Mouse (Mus musculus) heart, adult 2 months (tissue): ENCODE results near the gene Gm49395. TPM values are rescaled to one million over a fixed set of nuclear protein-coding genes. Genes with fewer than 3 reads are reported as not detected.

Source experiments
- DNase-seq, 2 experiments: peaks; one replicate each; pipeline ENCODE4 v3.0.0; 2021
- H3K27ac ChIP-seq: fragments of 200-600 bp; 2 replicates; pipeline ENCODE4 v1.8.1; 2022
- H3K27me3 ChIP-seq: fragments of 200-500 bp; 2 replicates; pipeline ENCODE4 v1.6.1; 2012; ENCODE audit warnings: mild to moderate bottlenecking, low read length, inconsistent platforms, mixed read lengths; ENCODE audit not compliant: control insufficient read depth, insufficient read depth
- H3K36me3 ChIP-seq: fragments of 200-500 bp; 2 replicates; pipeline ENCODE4 v1.6.1; 2012; ENCODE audit warnings: low read length, inconsistent platforms; ENCODE audit not compliant: control insufficient read depth, insufficient read depth
- H3K4me1 ChIP-seq: fragments of 200-500 bp; 2 replicates; pipeline ENCODE4 v1.6.1; 2011; ENCODE audit warnings: low read length; ENCODE audit not compliant: control insufficient read depth, insufficient read depth
- H3K4me3 ChIP-seq: fragments of 200-600 bp; 2 replicates; pipeline ENCODE4 v1.8.1; 2022
- H3K79me2 ChIP-seq: fragments of 200-500 bp; replicated peaks from 2 replicates; pipeline ENCODE4 v1.6.1; 2012; ENCODE audit warnings: mild to moderate bottlenecking, inconsistent platforms, low read length, moderate library complexity, mixed read lengths; ENCODE audit not compliant: control insufficient read depth, insufficient read depth
- H3K9ac ChIP-seq: fragments of 200-500 bp; 2 replicates; pipeline ENCODE4 v1.6.1; 2012; ENCODE audit warnings: low read depth, mild to moderate bottlenecking, control low read depth, inconsistent platforms, low read length, mixed read lengths
- CTCF ChIP-seq: fragments of 200-600 bp; IDR thresholded peaks from 2 replicates; pipeline ENCODE4 v1.8.1; 2022; ENCODE audit warnings: antibody characterized with exemption, mild to moderate bottlenecking, moderate library complexity
- EP300 ChIP-seq: fragments of 200-500 bp; IDR thresholded peaks from 2 replicates; pipeline ENCODE4 v1.6.1; 2011; ENCODE audit warnings: low read depth, low read length, control low read depth; ENCODE audit not compliant: insufficient read depth
- POLR2A ChIP-seq: fragments of 200-500 bp; IDR thresholded peaks from 2 replicates; pipeline ENCODE4 v1.6.1; 2011; ENCODE audit warnings: mild to moderate bottlenecking, low read depth, low read length, control low read depth; ENCODE audit not compliant: insufficient read depth
- WGBS: fragments of 180-500 bp; shearing (Covaris S2); methylation state at CpG from one replicate; pipeline ENCODE4 v1.1.7; 2018; 5-methylcytosine and 5-hydroxymethylcytosine counted together
- intact Hi-C: fragments of 180-260 bp; cut with DNase I; formaldehyde crosslinking; loops from one replicate; pipeline ENCODE4 v1.15.1; 2025
- polyA plus RNA-seq: library from polyadenylated mRNA; depleted of rRNA; stranded (reverse); fragments of >200 nt; gene quantifications from 2 replicates; pipeline ENCODE4 v1.2.3, GENCODE M21; 2012
- total RNA-seq, 2 experiments: library from RNA; stranded (reverse); gene quantifications; 2 replicates each; pipeline ENCODE4 v1.2.3; 2021

Gm49395 gene
- total and polyA plus RNA-seq, 3 experiments = 2.4 to 10.5 (median 7.8) TPM

DNA sequence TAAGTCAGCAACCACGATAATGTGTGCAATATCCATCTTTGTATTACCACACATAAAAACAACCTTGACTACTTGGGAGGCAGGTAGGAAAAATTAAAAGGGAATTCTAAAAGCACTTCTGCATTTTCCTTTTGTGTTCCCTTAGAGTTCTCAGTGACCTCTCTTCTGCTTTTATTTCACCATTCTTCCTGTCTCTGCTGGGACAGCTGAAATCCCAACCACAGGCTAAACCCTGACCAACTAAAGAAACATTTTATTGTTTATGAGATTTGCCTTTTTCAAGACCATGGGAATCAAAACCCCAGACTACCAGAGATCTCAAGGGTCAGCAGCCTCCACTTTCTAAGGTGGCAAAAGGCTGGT lies 33.8 kb downstream of the Gm49395 start:
- Histone ChIP-seq H3K27me3 (no peaks in the 10 kb centered on the region), H3K36me3 (peaks cover 12% of the 10 kb centered on the region), H3K27ac (no peak overlapping the region), H3K79me2 (peaks cover 4% of the 10 kb centered on the region; the same call in 1 of the 2 replicates), H3K4me3 (no peak overlapping the region), H3K4me1 (peaks cover 1% of the 10 kb centered on the region), H3K9ac (no peak overlapping the region)
- TF ChIP-seq CTCF (no peak), EP300 (no peak), POLR2A (no peak)
- no peak for DNase-seq
- WGBS = 92% methylated on average over 1 of the region's 1 CpGs
- intact Hi-C loops = no loop called here

DNA sequence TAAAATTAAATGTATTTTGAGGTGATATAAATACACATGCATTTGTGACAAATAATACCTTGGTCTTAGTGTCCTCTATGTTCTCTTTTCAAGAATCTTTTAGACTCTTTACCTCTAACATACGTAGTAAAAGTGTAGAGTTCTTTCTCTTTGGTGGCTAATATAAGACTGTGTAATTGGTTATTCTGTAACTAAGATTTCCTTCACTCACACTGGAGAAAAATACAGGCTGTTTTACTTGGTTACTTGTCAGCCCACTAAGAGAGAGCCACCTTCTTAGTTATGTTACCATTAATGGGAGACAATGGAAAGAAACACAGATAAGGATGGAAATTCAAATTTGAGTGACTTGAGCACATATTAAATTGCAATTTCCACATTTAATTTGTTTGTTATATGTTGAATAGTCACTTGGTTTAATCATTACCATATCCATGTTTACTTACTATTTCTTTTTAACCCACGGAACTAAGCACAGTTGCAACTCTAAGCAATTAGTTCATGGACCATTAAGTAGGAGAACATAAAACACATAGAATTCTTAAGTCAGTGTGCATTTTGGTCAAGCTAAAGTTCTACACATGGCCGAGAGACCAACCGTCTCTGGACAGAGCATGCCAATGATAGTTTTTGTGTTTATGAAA lies 34.3 kb downstream of the Gm49395 start:
- peaks cover 8% of the 10 kb centered on the region for H3K36me3 ChIP-seq
- H3K9ac ChIP-seq = no peak overlapping the region
- no peak overlapping the region for H3K4me3 ChIP-seq
- no peak for DNase-seq
- H3K4me1 ChIP-seq = peaks cover 1% of the 10 kb centered on the region
- TF ChIP-seq EP300 (no peak), POLR2A (no peak), CTCF (no peak)
- intact Hi-C loops = no loop called here
- H3K27ac ChIP-seq = no peak overlapping the region
- WGBS = 92% methylated on average over 4 of the region's 4 CpGs
- peaks cover 4% of the 10 kb centered on the region; the same call in 1 of the 2 replicates for H3K79me2 ChIP-seq
- no peaks in the 10 kb centered on the region for H3K27me3 ChIP-seq

GRCm38 (mm10) chr13:115057555-115057954 lies 44.2 kb downstream of the Gm49395 start:
- no peak for DNase-seq
- peaks cover 27% of the 10 kb centered on the region for H3K36me3 ChIP-seq
- 47% methylated on average over 5 of the region's 5 CpGs for WGBS
- H3K4me3 ChIP-seq = no peak overlapping the region
- H3K79me2 ChIP-seq = peaks cover 1% of the 10 kb centered on the region; the same call in 1 of the 2 replicates
- no peak overlapping the region for H3K9ac ChIP-seq
- TF ChIP-seq EP300 (no peak), POLR2A (no peak), CTCF (no peak)
- intact Hi-C loops = no loop called here
- H3K27ac ChIP-seq = peak overlapping the region; percentile 18; the same call in 1 of the 2 replicates
- peaks cover 6% of the 10 kb centered on the region for H3K4me1 ChIP-seq
- no peaks in the 10 kb centered on the region for H3K27me3 ChIP-seq

DNA sequence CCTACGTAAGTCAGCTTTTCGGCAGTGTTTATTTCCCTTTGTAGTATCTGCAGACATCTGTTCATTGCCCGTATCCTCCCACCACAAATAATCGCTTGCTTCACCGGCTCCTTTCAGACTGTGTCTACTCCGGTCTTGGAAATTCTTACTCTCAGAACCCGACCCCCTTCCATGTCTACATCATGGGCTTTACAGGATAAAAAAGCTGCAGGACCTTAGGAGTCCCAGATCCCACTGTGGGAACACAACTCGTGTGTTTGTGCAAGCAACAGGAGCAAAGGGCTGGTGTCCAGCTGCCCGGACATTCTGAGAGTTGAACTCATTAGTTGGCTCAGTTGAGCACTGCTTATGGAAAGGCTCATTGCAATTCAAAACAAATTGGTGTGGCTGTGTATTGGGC lies 46.9 kb downstream of the Gm49395 start:
- WGBS = 30% methylated on average over 9 of the region's 9 CpGs
- TF ChIP-seq EP300 (no peak), POLR2A (no peak), CTCF (no peak)

DNA sequence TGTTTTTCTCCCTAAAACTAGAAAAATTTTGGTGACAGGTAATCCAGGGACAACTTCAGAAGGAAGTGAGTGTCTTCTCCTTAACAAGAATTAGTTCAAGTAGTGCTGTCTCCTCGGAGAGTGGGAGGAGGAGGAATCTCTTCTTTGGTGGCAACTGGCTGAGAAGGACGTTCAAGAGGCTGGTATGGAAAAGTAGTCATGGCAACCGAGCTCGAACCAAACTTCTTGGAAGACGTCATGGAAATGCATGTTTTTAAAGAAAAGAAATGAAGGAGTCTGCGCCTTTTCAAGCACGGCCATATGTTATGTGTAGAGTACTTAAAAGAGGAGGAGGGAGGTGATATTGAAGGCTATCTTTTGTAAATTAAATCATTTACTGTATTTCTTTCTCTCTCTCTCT lies 49.2 kb downstream of the Gm49395 start:
- TF ChIP-seq CTCF (no peak), POLR2A (no peak), EP300 (no peak)
- WGBS = 80% methylated on average over 7 of the region's 7 CpGs
- H3K4me1 ChIP-seq = peaks cover 7% of the 10 kb centered on the region
- DNase-seq = no peak
- H3K79me2 ChIP-seq = no peaks in the 10 kb centered on the region
- no peak overlapping the region for H3K27ac ChIP-seq
- intact Hi-C loops = no loop called here
- H3K36me3 ChIP-seq = peaks cover 33% of the 10 kb centered on the region
- H3K9ac ChIP-seq = no peak overlapping the region
- H3K4me3 ChIP-seq = no peak overlapping the region
- no peaks in the 10 kb centered on the region for H3K27me3 ChIP-seq

More for the DNA sequence above, 46.9 kb downstream of the Gm49395 start:
- H3K9ac ChIP-seq = peak overlapping the region; percentile 63; the same call in 1 of the 2 replicates
- H3K4me1 ChIP-seq = peaks cover 9% of the 10 kb centered on the region
- H3K27me3 ChIP-seq = no peaks in the 10 kb centered on the region
- DNase-seq = peak in 1 of 2 experiments; percentile 33
- no peak overlapping the region for H3K4me3 ChIP-seq
- H3K27ac ChIP-seq = peak overlapping the region; percentile 26
- H3K36me3 ChIP-seq = peaks cover 37% of the 10 kb centered on the region
- H3K79me2 ChIP-seq = no peaks in the 10 kb centered on the region
- intact Hi-C loops = no loop called here

- no peak for DNase-seq
- intact Hi-C loops = no loop called here
- Histone ChIP-seq H3K4me3 (no peak overlapping the region), H3K79me2 (no peaks in the 10 kb centered on the region), H3K9ac (no peak overlapping the region), H3K27me3 (no peaks in the 10 kb centered on the region), H3K27ac (no peak overlapping the region), H3K4me1 (peaks cover 5% of the 10 kb centered on the region), H3K36me3 (peaks cover 31% of the 10 kb centered on the region)
- 65% methylated on average over 13 of the region's 13 CpGs for WGBS
- no peak for TF ChIP-seq EP300
- TF ChIP-seq CTCF = no peak
- TF ChIP-seq POLR2A = no peak
Measured at GRCm38 (mm10) chr13:115050660-115051559, 50.8 kb downstream of the Gm49395 start.
